Mouse (Mus musculus): ENCODE results near the gene Zfp692. TPM values are rescaled to one million over a fixed set of nuclear protein-coding genes. Genes with fewer than 3 reads are reported as not detected.
"Not testable (repeated sequence)": the region's sequence is repeated elsewhere in the genome, so short reads cannot be mapped to it uniquely, and the experiment has no call there.

Zfp692 gene
- total RNA-seq, 1 experiment from 2014 or later, result 9.2 TPM

DNA sequence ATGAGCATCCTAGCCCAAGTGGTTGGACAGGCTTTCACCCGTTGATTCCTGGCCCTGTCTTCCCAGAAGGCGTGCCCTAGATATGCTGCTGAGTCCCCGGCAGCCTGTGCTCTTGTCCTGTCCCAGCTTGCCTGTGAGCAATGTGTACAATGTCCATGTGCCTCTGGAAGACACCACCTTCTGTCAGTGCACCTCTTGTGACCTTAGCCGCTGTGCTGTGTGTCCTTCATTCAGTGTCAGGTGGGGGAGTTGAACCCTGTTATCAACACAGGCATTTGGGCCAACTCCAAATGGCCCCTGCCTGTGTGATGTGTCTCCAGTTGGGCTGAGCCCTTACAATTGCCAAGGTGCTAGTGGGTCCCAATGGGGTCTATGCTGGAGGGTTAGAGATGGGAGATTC lies 39.9 kb downstream of the Zfp692 start:
- no peak for ATAC-seq (replicated peaks; ENCODE audit: insufficient number of reproducible peaks, low FRiP score, low TSS enrichment, poor library complexity, severe bottlenecking)

DNA sequence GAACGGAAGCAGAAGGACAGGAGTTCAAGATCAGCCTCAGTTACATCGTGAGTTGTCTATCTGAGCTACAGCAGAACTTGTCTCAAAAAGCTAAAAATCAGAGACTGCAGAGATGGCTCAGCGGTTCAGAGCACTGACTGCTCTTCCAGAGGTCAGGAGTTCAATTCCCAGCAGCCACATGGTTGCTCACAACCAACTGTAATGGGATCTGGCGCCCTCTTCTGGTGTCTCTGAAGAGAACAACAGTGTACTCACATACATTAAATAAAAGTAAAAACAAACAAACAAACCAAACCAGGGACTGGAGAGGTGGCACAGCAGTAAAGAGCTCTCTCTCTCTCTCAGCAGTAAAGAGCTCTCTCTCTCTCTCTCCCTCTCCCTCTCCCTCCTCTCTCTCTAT lies 43.8 kb downstream of the Zfp692 start:
- no peak for ATAC-seq (replicated peaks; ENCODE audit: insufficient number of reproducible peaks, low FRiP score, low TSS enrichment, poor library complexity, severe bottlenecking)

DNA sequence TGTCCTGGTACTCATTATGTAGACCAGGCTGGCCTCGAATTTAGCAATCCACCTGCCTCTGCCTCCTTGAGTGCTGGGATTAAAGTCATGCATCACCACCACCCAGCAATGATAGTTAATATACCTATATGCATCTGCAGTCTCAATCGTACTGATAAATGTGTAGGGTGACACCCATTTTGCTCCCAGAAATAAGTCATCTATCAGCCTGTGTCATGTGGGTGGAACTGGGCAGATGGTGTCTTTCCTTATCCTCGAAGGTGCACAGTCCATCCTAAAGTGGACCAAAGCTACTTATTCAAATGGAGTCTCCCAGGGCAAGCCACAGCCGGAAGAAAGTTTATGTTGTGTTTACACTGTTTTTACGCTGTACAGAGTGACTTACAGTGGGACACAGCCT lies 44.3 kb downstream of the Zfp692 start:
- no peak for ATAC-seq (replicated peaks; ENCODE audit: insufficient number of reproducible peaks, low FRiP score, low TSS enrichment, poor library complexity, severe bottlenecking)

DNA sequence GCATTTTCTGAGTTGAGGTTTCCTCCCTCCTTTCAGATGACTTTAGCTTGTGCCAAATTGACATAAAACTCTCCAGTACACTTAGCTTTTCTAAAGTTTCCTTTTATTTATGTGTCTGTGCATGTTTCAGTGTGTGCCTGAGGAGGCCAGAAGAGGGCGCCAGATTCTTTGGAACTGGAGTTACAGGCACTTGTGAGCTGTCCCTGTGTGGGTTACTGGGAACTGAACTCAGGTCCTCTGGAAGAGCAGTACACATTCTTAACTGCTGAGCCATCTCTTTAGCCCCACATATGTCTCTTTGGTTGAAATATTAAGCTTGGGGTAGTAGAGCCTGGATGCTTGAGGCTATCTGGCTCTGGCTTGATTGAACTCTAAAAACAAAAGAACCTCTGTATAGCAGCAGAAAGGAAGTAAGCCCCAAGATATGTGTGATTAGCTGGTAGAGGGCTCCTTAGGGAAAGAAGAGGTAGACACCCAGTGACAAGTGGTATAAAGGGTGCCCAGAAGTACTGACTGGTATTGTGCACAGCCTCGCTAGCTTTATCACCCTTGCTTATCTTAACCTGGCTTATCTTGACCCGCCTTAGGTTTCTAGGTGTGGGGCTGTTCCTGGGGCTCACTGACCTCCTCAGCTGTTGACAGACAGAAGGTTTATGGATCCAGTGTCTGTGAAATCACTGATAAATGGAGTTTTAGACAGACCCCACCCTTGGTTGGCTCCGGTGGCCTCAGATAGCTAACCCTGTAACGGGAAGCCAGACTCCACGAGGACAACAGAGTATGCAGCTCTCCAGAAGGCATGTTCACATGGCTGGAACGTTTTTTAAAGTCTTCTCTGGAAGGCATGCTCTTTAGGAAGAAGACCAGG lies 46.0 kb downstream of the Zfp692 start:
- ATAC-seq (replicated peaks; ENCODE audit: insufficient number of reproducible peaks, low FRiP score, low TSS enrichment, poor library complexity, severe bottlenecking), result no peak

DNA sequence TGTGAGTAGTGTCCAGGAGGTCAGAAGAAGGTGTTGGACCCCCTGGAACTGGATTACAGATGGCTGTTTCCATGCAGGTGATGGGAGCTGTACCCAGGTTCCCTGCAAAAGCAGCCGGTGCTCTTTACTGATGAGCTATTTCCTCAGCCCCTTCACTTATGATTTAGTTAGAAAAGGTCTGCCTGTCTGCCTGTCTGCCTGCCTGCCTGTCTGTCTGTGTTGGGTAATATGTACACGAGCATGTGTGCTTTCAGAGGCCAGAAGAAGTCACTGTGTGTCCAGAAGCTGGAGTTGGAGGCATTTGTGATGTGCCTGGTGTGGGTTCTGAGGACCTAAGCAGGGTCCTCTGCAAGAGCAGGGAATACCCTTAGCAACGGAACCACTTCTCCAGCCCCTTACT lies 46.8 kb downstream of the Zfp692 start:
- no peak for ATAC-seq (replicated peaks; ENCODE audit: insufficient number of reproducible peaks, low FRiP score, low TSS enrichment, poor library complexity, severe bottlenecking)

DNA sequence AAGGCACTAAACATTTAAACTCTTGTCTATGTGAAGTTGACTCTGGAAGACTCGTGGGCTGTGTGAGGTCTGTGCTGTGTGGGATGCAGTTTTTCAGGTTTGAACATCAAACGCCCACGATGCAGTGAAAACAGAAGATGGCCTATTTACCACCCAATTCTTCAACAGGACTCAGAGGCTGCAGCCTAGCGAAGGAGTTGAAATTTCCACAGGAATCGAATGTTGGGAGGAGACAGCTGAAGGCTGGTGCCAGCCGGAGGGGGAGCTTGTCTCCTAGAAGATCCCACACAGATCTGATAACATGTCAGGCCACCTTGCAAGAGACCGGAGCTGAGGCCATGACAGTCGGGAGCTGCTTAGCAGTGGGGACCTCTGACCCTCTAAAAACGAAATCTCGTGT lies 47.6 kb downstream of the Zfp692 start:
- no peak for ATAC-seq (replicated peaks; ENCODE audit: insufficient number of reproducible peaks, low FRiP score, low TSS enrichment, poor library complexity, severe bottlenecking)

DNA sequence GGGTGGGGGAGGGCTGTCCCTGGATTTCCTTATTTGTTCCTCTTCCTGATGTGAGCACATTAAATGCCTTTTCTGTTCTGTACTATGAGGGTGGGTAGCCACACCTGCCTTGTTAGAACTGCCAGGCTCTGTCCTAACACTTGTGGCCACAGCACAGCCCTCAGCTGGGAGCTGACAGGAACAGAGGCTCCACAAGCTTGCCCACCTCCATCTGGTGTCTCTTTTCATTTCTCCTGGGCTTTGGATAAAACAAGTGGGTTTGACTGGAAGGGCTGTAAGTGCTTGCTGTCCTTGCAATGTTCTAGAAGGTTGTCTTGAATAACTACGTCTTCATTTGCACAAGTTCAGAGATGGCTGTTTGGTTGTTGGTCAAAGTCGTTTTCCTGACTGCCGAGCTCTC lies 48.1 kb downstream of the Zfp692 start:
- no peak for ATAC-seq (replicated peaks; ENCODE audit: insufficient number of reproducible peaks, low FRiP score, low TSS enrichment, poor library complexity, severe bottlenecking)

DNA sequence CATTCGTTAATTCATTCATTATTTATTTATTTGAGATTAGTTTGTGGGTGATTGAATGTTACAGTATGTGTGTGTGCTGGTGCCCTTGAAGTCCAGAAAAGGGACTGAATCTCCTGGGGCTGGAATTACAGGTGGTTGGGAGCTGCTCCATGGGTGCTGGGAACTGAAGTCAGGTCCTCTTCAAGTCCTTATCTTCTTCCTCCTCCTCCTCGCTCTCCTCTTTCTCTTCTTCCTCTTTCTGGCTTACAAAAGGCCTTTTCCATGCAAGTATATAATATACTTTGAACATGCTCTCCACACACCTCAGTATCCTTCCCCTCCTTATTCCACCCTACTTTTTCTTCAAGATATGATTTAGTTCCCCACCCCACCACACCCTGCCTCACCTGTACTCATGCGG lies 50.2 kb downstream of the Zfp692 start:
- no peak for ATAC-seq (replicated peaks; ENCODE audit: insufficient number of reproducible peaks, low FRiP score, low TSS enrichment, poor library complexity, severe bottlenecking)

DNA sequence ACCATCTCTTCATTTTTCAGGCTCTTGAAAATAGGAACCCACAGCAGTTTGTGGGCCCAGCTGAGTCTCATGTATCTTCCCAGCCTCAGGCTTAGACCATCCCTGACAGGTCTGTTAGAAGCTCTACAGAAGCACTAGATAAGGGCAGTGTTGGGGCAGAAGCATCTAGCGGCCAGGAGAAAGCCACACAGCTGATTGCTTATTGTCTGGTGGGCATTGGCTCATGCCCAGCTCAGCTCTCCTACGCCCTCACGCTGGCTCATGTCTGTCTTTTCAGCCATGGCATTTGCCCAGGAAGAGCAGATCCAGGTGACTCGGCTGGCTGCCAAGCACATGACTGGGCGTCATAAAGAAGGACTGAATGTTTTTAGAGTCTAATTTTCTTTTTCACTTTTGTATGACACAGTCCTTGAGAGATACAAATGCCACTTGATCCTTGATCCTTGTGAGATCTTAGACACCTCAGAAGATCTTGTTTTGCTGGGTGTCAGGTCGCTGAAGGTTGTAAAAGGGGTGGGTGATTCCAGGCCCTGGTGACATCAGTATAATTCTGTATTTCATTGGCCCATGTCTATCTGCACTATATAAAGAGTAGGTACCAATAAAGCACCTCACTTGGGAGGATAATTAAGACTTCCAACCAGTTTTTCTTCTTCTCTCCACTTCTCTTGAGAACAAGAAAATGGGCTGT lies 51.1 kb downstream of the Zfp692 start:
- no peak for ATAC-seq (replicated peaks; ENCODE audit: insufficient number of reproducible peaks, low FRiP score, low TSS enrichment, poor library complexity, severe bottlenecking)

DNA sequence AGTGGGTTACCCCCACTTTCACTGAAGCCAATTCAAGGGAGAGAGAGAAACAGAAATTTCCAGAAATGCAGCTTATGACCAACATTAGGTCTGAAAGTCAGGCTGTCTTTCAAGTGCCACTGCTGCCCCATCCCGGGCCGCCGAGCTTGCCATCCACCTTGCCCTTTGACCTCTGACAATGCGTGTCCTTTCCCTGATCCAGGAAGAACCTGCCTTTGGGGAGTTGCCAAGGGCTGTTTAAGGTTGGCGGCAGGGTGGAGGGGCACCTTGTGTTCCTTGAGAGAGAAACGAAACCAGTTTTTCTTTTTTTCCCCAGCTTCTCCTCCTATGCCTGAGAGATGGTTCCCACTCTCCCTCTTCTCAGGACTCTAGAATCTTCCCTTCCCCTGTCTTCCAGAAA lies 55.7 kb downstream of the Zfp692 start:
- ATAC-seq (replicated peaks; ENCODE audit: insufficient number of reproducible peaks, low FRiP score, low TSS enrichment, poor library complexity, severe bottlenecking), result not testable (repeated sequence)

Other genes with a start within 250 kb of the Zfp692 start
- not detected in 3 replicates for gene Gm12248, start 213.9 kb upstream of the Zfp692 start, total RNA-seq (2017)
- 84.4 to 93.8 TPM (median 89.2 TPM) in 3 replicates for gene Cnot8, start 202.9 kb upstream of the Zfp692 start, total RNA-seq (2017)
- 7.1 to 12.0 TPM (median 7.2 TPM) in 3 replicates for gene Gemin5, start 138.5 kb upstream of the Zfp692 start, total RNA-seq (2017)
- gene Mrpl22, start 135.4 kb upstream of the Zfp692 start, total RNA-seq (2017), result 19.8 to 46.1 TPM (median 30.4 TPM) in 3 replicates
- gene Igtp, start 107.5 kb upstream of the Zfp692 start, total RNA-seq (2017), result 18.7 to 31.1 TPM (median 19.5 TPM) in 3 replicates
- 8.8 to 21.7 TPM (median 12.9 TPM) in 3 replicates for gene Irgm2, start 107.5 kb upstream of the Zfp692 start, total RNA-seq (2017)
- gene 4930438A08Rik, start 32.3 kb upstream of the Zfp692 start, total RNA-seq (2017), result not detected in 3 replicates
- 33.9 to 39.8 TPM (median 36.0 TPM) in 3 replicates for gene Zfp672, start 23.3 kb downstream of the Zfp692 start, total RNA-seq (2017)
- 21.3 to 28.1 TPM (median 21.4 TPM) in 3 replicates for gene Sh3bp5l, start 23.7 kb downstream of the Zfp692 start, total RNA-seq (2017)
- not detected in 3 replicates for gene Lypd8, start 72.0 kb downstream of the Zfp692 start, total RNA-seq (2017)
- gene 1810065E05Rik, start 114.0 kb downstream of the Zfp692 start, total RNA-seq (2017), result not detected in 3 replicates
- gene Gm12253, start 125.5 kb downstream of the Zfp692 start, total RNA-seq (2017), result not detected in 3 replicates
- not detected in 3 replicates for gene Lypd9, start 145.9 kb downstream of the Zfp692 start, total RNA-seq (2017)
- gene Olfr30, start 155.2 kb downstream of the Zfp692 start, total RNA-seq (2017), result not detected in 3 replicates
- gene Olfr332, start 185.5 kb downstream of the Zfp692 start, total RNA-seq (2017), result not detected in 3 replicates
- gene Olfr331, start 195.5 kb downstream of the Zfp692 start, total RNA-seq (2017), result not detected in 3 replicates
- not detected in 3 replicates for gene Olfr330, start 227.8 kb downstream of the Zfp692 start, total RNA-seq (2017)
- gene Olfr329-ps, start 239.4 kb downstream of the Zfp692 start, total RNA-seq (2017), result not detected in 3 replicates
- gene Olfr328, start 248.6 kb downstream of the Zfp692 start, total RNA-seq (2017), result 0.43 TPM in 1 of 3 replicates, not detected in the others